Mouse (Mus musculus): ENCODE results near the gene Ppp1r14a.
A peak's percentile ranks its signal among the peaks of the same experiment; 100 is the strongest.

Ppp1r14a gene

DNA sequence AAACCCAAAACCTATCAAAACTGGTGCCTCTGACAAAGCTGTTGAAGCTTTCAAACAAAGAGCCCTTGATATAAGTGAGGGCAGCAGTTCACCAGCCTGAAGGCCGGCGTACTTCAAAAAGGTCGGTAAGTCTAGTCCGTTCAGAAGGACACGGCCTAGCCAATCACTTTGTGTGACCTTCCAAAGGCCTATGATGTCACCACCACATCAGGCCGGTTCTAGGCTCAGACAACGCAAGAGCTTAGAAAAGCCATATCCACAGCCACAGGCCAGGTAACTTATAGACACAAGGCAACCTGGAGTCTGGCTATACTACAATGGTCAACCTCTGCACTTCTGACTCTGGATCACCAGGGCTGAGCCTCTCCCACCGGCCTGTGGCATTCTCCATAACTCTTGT lies 9.2 kb upstream of the Ppp1r14a start:
- no peak for DNase-seq (ENCODE audit: low spot score)

DNA sequence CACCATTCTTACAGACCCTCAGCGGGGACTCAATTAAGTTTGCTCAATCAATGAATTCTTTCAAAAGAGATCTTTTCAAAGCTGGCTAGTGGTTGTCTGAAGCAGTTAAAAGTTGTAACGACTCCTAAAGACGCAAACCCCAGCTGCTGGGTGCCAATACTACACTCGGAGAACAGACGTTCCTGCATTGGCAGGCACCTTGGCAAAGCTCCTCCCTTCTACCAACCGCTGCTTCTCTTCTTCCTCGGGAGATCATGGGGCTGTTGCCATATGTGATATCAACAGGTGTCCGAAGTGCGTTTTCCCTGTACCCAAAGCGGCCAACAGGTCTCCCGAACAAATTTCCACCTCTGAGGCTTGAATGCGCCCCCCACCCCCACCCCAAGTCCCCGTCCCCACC lies 8.3 kb upstream of the Ppp1r14a start:
- no peak for DNase-seq (ENCODE audit: low spot score)

DNA sequence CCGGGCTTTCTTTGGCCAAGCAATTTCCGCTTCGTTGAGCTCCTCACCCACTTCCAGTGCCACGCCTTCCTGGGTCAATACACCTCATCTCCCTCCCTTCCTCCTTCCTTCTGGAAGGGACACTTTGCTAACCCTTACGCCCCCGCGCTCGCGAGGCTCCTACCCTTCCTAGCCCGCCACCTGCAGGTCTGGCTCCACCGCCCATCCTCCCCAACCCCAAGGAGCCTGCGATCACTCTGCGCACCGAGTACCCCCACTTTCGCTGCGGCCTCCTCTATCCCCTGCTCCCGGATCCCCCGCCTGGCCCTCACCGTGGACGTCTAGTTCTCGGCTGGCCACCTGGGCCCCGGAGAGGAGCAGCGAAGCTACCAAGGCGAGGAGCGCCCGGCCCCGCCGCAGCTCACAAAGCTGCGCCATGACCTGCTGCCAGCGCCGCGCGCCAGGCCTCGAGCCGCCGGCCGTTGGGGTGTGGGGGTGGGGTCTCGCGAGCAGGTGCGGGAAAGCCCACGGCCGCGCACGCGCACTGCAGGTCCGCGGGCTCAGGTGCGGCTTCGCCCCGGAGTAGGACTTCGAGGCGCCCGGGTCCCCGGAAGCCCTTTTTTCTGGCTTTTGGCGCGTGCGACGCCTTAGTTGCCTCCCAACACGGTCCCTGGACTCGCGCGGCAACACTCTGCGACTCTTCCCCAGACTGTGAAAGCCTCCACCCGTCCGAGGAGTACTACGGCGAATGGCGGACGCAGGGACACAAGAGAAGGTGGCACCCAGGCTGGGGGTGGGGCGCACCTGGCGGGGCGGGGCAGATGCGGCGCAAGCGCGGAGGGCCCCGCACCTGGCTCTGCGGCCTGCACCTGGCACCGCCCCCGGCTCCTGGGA lies 7.7 kb upstream of the Ppp1r14a start, which contains the start of gene Spint2:
Gene Spint2 (minus strand): TSS at position 712 of the 873 bp plus-strand sequence.
- peak; percentile 82 for DNase-seq (ENCODE audit: low spot score)

DNA sequence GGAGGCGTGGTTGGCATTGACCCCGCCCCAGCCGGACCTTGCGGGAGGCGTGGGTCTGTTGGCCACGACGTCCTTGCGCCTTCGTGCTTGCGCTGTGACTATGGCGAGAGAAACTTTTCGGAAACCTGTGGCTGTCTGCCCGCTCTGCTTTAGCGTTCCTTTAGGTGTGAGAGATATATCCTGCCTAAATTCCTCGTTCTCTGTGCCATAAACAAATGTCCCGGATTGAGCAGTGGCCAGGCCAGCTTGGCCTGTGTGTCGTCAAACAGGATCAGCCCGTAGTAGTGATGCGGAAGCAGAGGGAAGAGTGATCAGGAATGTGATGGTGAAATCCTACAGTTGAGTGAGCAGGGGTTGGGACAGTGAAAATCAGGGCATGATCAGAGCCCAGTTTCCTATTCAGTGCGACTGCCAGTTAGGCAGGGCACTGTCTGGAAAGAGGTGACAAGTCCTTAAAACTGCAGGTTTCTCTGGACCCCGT lies 7.0 kb upstream of the Ppp1r14a start:
- DNase-seq (ENCODE audit: low spot score), result no peak

DNA sequence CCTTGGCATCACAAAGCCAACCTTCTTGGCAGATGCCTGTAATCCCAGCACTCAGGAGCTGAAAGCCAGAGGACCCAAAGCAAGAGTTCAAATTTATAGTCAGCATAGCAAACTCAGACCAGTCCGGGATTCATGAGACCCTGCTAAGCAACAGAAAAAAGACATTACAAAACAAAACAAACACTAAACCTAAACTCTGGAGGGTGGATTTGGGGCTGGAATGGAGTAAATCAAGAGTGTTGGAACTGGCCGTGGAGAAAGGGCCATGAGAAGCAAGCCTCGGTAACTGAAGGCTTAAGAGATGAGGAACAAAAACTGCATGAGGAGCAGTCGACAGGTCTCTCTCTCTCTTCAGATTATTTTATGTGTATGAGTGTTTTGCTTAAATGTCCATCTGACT lies 5.2 kb upstream of the Ppp1r14a start:
- DNase-seq (ENCODE audit: low spot score), result no peak

DNA sequence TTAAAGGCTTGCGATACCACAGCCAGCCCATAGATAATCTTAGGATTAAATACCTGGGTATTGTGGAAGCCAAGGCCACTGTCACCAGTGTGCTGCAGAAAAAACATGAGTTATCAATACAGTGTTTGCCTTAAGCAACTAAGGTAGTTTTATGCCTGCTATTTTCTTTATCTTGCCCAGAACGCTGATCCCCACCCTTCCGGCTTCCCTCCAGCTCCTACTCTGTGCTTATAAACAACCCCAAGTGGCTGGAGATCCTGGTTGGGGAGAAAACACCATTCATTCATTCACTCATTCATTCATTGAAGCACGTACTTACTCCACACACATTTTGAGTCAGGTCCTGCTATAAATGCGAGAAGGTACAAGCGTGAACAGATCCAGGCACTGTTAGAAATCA lies 4.6 kb upstream of the Ppp1r14a start:
- no peak for DNase-seq (ENCODE audit: low spot score)

DNA sequence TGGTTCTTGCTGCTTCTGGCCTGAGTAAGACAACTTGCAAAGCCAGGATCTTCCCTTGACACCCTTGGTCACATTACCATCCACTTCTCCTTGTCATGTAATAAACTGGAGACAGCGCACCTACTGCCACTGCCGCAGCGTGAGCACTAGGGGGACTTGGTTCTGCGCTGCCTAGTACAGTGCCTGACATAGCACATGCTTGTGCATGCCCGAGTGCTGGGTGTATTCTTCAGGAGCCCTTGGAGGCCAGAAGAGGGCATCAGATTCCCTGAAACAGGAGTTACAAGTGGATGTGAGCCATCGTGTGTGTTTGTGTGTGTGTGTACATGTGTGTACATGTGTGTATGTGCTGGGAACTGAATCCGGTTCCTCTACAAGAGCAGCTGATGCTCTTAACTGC lies 1.6 kb upstream of the Ppp1r14a start:
- no peak for DNase-seq (ENCODE audit: low spot score)

DNA sequence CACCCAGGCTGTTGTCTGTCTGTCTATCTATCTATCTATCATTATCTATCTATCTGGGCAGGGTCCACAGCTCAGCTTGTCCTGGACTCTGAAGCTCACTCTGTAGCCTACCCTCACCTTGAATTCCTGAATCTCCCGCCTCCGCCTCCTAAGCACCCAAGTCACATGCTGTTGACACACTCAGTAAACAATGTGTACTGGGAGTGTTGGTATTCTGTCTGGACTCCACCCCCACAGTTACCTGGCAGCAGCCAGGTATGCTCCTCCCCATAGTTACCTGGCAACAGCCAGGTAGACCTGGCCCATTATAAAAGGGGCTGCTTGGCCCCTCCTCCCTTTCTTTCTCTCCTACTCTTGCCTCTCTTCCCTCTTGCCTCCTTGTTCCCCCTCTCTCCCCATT lies 1.0 kb upstream of the Ppp1r14a start:
- no peak for DNase-seq (ENCODE audit: low spot score)

DNA sequence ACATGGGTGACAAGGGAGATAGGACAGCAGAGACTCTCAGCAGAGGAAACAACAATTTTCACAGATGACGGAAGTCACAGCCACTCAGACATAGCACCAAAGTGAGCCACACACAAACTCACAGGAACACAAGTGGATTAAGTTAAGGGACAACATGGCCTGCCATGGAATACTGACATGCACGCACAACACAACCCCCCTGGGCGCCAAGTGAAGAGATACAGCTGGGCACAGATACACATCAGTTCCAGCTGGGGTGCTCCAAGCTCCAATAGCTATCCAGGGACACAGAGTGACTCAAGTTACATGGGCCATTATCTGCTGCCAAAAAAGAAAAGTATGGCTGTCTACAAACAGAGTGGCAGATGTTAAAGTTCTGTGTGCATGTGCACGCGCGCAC lies 748 bp downstream of the Ppp1r14a start:
- DNase-seq (ENCODE audit: low spot score), result no peak

DNA sequence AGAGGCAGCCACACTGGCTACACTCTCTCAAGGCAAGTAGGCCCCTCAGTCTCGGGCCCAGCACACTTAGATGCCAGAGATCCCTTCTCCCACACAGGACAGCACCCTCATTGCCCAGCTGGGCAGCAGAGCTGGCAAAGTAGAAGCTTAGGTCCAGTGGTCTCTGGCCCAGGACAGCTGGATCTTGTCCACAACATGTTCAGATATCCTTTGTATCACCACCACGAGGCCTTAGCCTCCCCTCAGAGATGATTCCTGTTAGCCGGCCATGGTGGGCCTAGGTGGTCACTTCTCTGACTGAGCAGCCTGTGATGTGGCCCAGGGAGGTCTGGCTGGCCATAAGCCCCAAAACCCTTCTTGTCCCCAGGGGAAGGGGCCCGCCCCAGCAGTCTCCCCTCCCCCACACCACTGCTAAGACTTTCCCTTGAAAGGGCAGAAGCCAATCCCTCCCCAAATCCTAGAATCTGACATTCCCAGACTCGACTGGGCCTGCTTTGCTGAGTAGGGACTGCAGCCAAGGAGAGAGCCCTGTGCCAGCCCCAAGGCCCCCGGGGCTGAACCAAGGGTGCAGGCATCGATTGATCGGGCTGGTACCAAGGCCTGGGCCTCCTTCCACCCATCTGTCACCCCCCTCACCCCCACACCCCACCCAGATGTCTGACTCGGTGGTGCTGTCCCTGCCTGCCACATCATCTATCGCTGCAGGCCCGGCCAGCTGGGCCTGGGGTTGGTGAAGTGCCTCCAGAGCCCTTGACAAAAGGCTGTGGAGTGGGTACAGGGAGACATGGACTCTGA lies 1.8 kb downstream of the Ppp1r14a start:
- DNase-seq (ENCODE audit: low spot score), result peak; percentile 38

DNA sequence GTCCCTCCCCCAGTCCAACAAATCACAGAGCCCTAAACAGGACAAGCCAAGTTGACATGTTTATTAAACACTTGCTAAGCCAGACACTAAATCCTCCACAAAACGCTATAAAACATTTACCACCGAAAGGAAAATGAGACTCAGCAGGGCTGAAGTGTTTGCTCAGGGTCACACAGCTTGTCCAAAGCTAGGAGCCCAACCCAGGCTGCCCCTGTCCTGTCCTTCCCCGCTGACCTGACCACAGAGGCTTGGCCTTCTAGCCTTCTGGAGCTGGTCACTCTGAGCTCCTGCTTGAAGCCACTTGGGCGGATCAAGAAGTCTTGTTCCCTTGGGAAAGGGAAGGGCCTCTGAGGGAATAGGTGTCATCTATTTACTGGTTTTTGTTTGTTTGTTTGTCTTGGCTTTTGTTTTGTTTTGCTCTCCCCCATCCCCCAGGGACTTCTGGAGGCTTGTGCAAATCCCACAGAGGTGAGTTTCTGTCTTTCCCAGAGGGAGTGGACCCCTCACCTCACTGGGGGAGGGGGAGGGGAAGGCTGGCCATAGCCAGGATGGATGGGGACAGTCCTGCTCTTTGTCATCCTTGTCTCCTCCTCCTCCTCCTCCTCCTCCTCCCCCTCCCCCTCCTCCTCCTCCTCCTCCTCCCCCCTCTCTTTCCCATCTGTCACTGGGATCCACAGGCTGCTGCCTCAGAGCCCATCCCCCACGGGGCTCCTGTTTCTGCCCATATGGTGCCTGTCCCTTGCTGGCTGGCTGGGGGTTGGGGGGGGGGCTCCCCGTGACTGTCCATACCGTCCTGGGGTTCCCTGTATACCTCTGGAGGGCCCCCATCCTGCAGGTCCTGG lies 2.7 kb downstream of the Ppp1r14a start:
- no peak for DNase-seq (ENCODE audit: low spot score)

DNA sequence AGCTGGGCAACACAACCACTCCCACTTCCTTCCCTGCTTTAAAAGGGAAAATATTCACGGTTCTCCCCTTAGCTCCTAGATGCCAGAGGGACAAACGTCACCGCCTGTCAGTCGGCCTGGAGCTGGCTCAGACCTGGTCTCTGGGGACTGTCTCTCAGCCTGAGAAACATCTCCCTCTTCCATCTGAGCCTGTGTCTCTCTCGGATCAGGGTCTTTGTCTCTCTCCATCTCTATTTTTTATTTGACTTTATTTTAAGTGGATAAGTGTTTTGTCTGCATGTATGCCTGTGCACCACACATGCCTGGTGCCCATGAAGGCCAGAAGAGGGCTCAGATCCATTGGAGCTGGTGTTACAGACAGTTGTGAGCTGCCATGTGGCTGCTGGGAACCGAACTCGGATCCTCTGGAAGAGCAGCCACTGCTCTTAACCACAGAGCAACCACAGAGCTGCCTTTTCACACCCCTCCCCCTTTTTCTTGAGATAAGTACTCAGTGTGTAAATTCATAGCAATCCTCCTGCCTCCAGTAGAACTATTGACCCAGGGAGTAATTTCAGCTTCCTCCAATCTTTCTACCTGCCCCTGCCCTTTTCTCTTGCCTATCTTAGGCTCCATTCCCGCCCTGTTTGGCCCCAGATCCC lies 3.5 kb downstream of the Ppp1r14a start:
- no peak for DNase-seq (ENCODE audit: low spot score)

DNA sequence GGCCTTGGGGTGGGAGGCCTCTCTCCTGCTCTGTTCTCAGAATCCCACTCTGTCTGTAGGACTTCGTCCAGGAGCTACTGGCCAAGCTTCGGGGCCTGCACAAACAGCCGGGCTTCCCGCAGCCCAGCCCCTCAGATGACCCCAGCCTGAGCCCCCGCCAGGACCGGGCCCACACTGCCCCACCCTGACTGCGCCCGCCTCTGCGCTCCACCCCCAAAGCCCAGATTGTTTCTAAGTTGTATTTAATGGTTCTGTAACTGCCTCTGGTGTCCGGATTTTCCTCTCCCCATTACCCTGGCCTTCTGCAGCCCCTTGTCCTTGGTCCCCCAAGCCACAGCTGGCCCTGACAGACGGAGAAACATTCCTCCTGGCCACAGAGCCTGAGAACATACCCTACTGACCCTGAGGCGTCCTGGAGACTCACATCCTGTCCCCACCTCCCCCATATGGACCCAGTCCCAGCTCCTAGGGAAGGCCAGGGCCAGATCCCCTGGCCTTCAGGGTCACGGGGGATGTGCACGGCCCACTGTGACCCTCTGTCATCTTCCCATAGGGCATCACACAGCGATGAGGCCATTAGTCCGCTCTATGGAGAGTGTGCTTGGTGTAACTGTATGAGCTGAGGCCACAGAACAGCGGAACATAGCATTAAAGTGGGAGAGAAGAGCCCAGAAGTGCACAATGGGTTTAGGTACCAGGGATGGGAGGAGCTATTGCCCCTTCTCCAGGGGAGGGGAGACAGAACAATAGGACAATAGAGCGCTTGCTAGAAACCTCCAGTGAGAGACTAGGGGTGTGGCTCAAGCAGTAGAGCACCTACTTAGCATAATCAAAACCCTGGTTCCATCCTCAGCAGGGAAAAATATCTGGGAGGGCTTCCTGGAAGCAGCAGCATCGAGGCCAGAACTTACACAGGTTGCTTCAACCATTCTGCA lies 4.3 kb downstream of the Ppp1r14a start:
- DNase-seq (ENCODE audit: low spot score), result peak; percentile 53

DNA sequence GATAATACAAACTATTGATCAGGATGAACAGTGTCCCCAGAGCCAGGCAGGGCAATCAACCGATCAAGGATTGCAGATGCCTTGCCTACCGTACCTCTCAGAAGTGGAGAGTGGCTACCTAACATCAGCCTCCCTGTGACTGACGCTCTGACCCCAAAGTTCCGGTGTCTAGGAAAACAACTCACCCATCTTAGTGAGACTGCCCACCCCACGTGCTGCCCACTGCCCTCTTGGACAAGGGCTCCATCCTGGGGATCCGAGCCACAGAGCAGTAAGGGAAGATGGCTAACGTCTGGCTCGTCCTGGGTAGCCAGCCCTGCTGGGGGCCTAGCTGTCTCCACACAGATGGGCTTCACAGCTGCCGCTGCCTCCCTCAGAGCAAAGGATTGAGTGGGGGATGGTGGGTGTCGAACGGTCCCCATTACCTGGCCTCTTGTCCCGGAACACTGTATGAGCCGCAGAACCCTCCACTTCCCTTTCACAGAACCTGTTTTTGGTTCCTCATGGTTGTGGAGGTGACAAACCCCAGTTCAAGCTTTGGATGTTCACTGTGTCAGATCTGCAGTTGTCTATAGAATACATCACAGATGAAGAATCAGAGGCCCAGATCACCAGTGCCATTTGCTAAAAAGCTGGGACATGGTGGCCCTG lies 5.1 kb downstream of the Ppp1r14a start:
- DNase-seq (ENCODE audit: low spot score), result no peak

DNA sequence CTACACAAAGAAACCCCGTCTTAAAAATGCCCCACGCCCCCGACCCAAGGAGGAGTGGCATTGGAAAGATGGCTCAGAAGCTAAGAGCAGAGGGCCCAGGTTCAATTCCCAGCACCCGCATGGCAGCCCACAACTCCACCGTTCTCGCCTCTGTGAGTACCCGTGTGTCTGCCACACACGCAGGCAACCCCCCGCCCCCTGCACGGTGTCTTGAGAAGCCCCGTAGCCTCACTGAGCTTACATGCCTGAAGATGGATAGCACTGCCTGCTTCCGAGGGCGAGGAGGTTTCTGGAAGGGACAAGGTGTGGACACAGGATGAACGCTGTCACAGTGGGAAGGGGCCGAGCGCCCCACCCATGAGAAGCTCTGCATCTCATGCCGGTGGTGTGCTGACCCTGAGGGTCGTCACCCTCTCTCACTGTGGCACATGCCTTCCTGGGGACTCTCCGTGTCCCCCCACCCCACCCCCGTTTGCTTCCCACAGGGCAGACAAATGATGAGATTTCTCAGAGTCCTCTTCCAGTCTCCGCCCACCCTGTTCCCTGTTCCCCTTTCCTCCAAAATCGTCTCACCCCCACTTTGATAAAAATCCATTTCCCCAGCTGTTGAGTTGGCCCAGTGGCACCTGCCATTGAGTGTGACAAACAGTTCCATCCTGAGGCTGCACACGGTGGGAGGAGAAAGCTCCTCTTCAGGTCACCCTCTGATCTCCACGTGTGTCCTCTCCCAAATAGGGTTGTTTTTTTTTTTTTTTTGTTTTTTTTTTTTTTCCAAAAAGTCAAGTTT lies 6.9 kb downstream of the Ppp1r14a start:
- no peak for DNase-seq (ENCODE audit: low spot score)

DNA sequence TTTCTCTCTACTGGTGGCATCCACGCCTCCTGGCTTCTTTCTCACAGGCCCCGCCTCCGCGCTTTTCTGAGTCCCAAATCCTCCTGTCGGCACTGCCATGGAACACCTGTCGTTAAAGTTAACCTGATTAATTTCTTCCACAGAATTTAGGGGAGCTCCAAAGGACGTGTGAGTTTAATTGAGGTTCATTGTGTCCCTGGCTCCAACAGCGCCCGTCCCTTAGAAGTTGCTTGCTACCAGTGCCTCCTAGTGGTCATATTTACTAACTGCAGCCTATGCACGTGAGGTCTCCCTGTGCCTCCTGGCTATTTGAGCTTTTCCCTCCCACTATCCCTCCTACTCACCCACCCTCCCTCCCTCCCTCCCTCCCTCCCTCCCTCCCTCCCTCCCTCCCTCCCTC lies 7.9 kb downstream of the Ppp1r14a start:
- no peak for DNase-seq (ENCODE audit: low spot score)

DNA sequence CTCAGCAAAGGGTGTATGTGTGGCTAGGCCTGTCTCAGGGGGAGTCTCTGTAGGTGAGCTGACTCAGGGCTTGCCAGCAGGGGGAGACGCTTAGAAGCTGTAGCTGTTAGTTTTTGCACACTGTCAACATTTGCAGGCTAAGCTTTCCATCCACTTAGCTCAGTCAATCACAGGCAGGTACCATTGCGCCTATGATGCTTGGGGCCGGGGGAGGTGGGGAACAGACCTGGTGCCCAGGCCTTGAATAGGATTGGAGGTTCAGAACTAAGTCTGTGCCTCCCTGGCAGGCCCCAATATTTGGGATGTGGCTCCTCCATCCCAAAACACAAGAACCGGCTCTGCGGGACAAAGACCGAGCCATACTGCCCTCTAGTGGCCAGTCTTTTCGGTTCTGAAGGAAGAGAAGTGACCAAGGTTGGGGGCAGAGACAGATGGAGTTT lies 12.0 kb downstream of the Ppp1r14a start:
- DNase-seq (ENCODE audit: low spot score), result no peak

DNA sequence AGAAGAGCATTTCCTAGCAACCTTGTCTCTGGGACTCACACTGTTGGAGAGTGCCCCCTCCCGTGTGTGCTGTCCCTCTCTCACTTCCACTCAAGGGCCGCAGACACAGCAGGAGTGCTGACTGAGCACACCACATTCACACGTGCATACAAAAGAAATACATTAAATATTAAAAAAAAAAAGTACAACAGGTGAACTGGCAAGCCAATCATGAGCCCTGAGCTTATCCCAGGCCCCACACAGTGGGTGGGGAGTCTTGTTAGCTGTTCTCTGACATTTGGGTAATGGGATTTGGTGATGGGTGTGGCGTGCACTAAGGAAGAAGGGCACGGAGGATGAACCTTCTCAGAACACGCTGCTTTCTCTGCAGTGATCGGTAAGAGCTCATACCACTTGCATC lies 13.5 kb downstream of the Ppp1r14a start:
- DNase-seq (ENCODE audit: low spot score), result no peak

All from ovary, postnatal 36 days (tissue).